Mouse (Mus musculus): ENCODE measurements around the gene Eef1akmt2. TPM values are rescaled to one million over a fixed set of nuclear protein-coding genes. Genes with fewer than 3 reads are reported as not detected.

Eef1akmt2 gene
- total and polyA plus RNA-seq, 3 experiments = 31.4 to 87.2 (median 35.9) TPM

GRCm38 (mm10) chr7:132787022-132787421, 65.5 kb downstream of the Eef1akmt2 start:
- no peak for DNase-seq (ENCODE audit: extremely low read depth)
- peaks cover 32 to 91% of the 10 kb centered on the region in 2 experiments for H3K4me1 ChIP-seq (ENCODE audit: control insufficient read depth in 1 of 2, insufficient read depth in 2 of 2)
- H3K4me2 ChIP-seq (ENCODE audit: insufficient read depth, low read depth, poor library complexity, severe bottlenecking) = no peak overlapping the region
- H3K36me3 ChIP-seq (replicated peaks in 1 of 2; ENCODE audit: control insufficient read depth in 1 of 2, insufficient read depth in 1 of 2, low read length in 1 of 2) = peaks cover 7 to 64% of the 10 kb centered on the region in 2 experiments
- H3K9ac ChIP-seq (ENCODE audit: insufficient read depth, low read depth) = no peak overlapping the region
- dilution Hi-C loops (cut with MboI; ENCODE audit: extremely low pct_ligation_motif_present, extremely low pct_unique_long_range_greater_than_20kb, low sequenced_read_pairs) = no loop called here
- H3K9me3 ChIP-seq (replicated peaks; ENCODE audit: low read length) = no peaks in the 10 kb centered on the region
- TF ChIP-seq RAD21 (IDR thresholded peaks at IDR 0.05; ENCODE audit: low read depth, low read length) = no peak
- TF ChIP-seq RCOR1 (conservative IDR thresholded peaks at IDR 0.05; ENCODE audit: low read depth, low read length) = no peak
- no peak for TF ChIP-seq ZC3H11A (IDR thresholded peaks at IDR 0.05; ENCODE audit: low read depth, low read length)
- no peak for TF ChIP-seq GABPA (IDR thresholded peaks at IDR 0.05; ENCODE audit: insufficient replicate concordance, low read depth, low read length)
- no peak for TF ChIP-seq ZMIZ1 (IDR thresholded peaks at IDR 0.05; ENCODE audit: low read depth, low read length)
- TF ChIP-seq MAX (IDR thresholded peaks at IDR 0.05; ENCODE audit: low read length) = no peak
- TF ChIP-seq MAFK (IDR thresholded peaks at IDR 0.05; ENCODE audit: insufficient replicate concordance, low read length) = no peak
- H3K79me2 ChIP-seq (replicated peaks; ENCODE audit: control insufficient read depth, extremely low read depth, insufficient read depth, poor library complexity, severe bottlenecking) = peaks cover 15% of the 10 kb centered on the region
- H3K27me3 ChIP-seq (replicated peaks) = no peaks in the 10 kb centered on the region
- in situ Hi-C loops (cut with MboI; ENCODE audit: low pct_ligation_motif_present, low pct_unique_long_range_greater_than_20kb, low sequenced_read_pairs) = no loop called here
- no peak overlapping the region for H3K4me3 ChIP-seq (replicated peaks in 1 of 3; ENCODE audit: low read depth in 2 of 3, low read length in 2 of 3, poor library complexity in 1 of 3)
- no peak overlapping the region for H3K27ac ChIP-seq (ENCODE audit: insufficient read depth, low read depth)

- Histone ChIP-seq H3K4me3 (replicated peaks in 1 of 3; ENCODE audit: low read depth in 2 of 3, low read length in 2 of 3, poor library complexity in 1 of 3) (no peak overlapping the region), H3K27me3 (replicated peaks) (no peaks in the 10 kb centered on the region), H3K4me2 (ENCODE audit: insufficient read depth, low read depth, poor library complexity, severe bottlenecking) (no peak overlapping the region), H3K36me3 (replicated peaks in 1 of 2; ENCODE audit: control insufficient read depth in 1 of 2, insufficient read depth in 1 of 2, low read length in 1 of 2) (peaks cover 7 to 64% of the 10 kb centered on the region in 2 experiments), H3K9me3 (replicated peaks; ENCODE audit: low read length) (no peaks in the 10 kb centered on the region), H3K9ac (ENCODE audit: insufficient read depth, low read depth) (no peak overlapping the region), H3K4me1 (ENCODE audit: control insufficient read depth in 1 of 2, insufficient read depth in 2 of 2) (peaks cover 32 to 91% of the 10 kb centered on the region in 2 experiments), H3K27ac (ENCODE audit: insufficient read depth, low read depth) (no peak overlapping the region), H3K79me2 (replicated peaks; ENCODE audit: control insufficient read depth, extremely low read depth, insufficient read depth, poor library complexity, severe bottlenecking) (peaks cover 11% of the 10 kb centered on the region; the same call in 1 of the 2 replicates)
- no peak for DNase-seq (ENCODE audit: extremely low read depth)
- in situ Hi-C loops (cut with MboI; ENCODE audit: low pct_ligation_motif_present, low pct_unique_long_range_greater_than_20kb, low sequenced_read_pairs) = no loop called here
- dilution Hi-C loops (cut with MboI; ENCODE audit: extremely low pct_ligation_motif_present, extremely low pct_unique_long_range_greater_than_20kb, low sequenced_read_pairs) = no loop called here
- TF ChIP-seq ZKSCAN1 (IDR thresholded peaks at IDR 0.05; ENCODE audit: borderline replicate concordance, low read depth, low read length) (no peak), TBP (conservative IDR thresholded peaks at IDR 0.05; ENCODE audit: low read depth, low read length) (no peak), RAD21 (IDR thresholded peaks at IDR 0.05; ENCODE audit: low read depth, low read length) (no peak)
Observed at GRCm38 (mm10) chr7:132786522-132786921, 66.0 kb downstream of the Eef1akmt2 start.

DNA sequence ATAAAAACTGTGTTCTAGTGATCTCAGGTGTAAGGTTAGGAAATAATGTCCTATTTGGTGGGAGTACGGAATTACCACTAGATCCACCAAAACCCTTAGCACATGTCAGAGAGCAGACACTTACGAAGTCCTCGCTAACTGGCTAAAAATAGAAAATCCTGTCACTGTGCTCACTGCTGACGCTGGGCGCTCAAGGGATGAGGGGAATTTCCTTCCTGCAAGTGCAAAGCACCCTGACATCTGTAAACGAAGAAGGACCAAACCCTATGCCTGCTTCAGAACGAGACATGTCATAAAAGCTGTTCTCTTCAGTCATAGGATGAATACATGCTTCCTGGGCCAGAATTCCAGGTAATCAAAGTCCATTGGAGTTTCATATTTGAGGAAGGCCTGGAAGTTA, 66.5 kb downstream of the Eef1akmt2 start:
- H3K79me2 ChIP-seq (replicated peaks; ENCODE audit: control insufficient read depth, extremely low read depth, insufficient read depth, poor library complexity, severe bottlenecking) = peaks cover 11% of the 10 kb centered on the region
- H3K9ac ChIP-seq (ENCODE audit: insufficient read depth, low read depth) = no peak overlapping the region
- dilution Hi-C loops (cut with MboI; ENCODE audit: extremely low pct_ligation_motif_present, extremely low pct_unique_long_range_greater_than_20kb, low sequenced_read_pairs) = no loop called here
- peaks cover 31 to 90% of the 10 kb centered on the region in 2 experiments for H3K4me1 ChIP-seq (ENCODE audit: control insufficient read depth in 1 of 2, insufficient read depth in 2 of 2)
- TF ChIP-seq MAFK (IDR thresholded peaks at IDR 0.05; ENCODE audit: insufficient replicate concordance, low read length) = no peak
- TF ChIP-seq BHLHE40 (IDR thresholded peaks at IDR 0.05; ENCODE audit: low read depth, low read length) = no peak
- no peak for TF ChIP-seq JUN (IDR thresholded peaks at IDR 0.05; ENCODE audit: insufficient read depth, low read depth, low read length)
- TF ChIP-seq JUND (conservative IDR thresholded peaks at IDR 0.05; ENCODE audit: low read depth, low read length) = no peak
- no peak for TF ChIP-seq KAT2A (IDR thresholded peaks at IDR 0.05; ENCODE audit: insufficient replicate concordance, low read length)
- no peaks in the 10 kb centered on the region for H3K27me3 ChIP-seq (replicated peaks)
- in situ Hi-C loops (cut with MboI; ENCODE audit: low pct_ligation_motif_present, low pct_unique_long_range_greater_than_20kb, low sequenced_read_pairs) = no loop called here
- H3K4me3 ChIP-seq (replicated peaks in 1 of 3; ENCODE audit: low read depth in 2 of 3, low read length in 2 of 3, poor library complexity in 1 of 3) = no peak overlapping the region
- no peak overlapping the region for H3K4me2 ChIP-seq (ENCODE audit: insufficient read depth, low read depth, poor library complexity, severe bottlenecking)
- peaks cover 7 to 67% of the 10 kb centered on the region in 2 experiments for H3K36me3 ChIP-seq (replicated peaks in 1 of 2; ENCODE audit: control insufficient read depth in 1 of 2, insufficient read depth in 1 of 2, low read length in 1 of 2)
- H3K9me3 ChIP-seq (replicated peaks; ENCODE audit: low read length) = no peaks in the 10 kb centered on the region
- no peak overlapping the region for H3K27ac ChIP-seq (ENCODE audit: insufficient read depth, low read depth)
- no peak for DNase-seq (ENCODE audit: extremely low read depth)
